Mouse (Mus musculus) T-helper 17 cell (primary cell): ENCODE results near the gene Gpr63.
"Not testable (repeated sequence)": the region's sequence is repeated elsewhere in the genome, so short reads cannot be mapped to it uniquely, and the experiment has no call there.

Experiments used
- in situ Hi-C, 2 experiments: fragments of 300-600 bp; cut with MboI, MseI; formaldehyde crosslinking; loops; 1 replicate in 1 of 2; 2 replicates in 1 of 2; pipeline ENCODE4 v1.15.1; 2025; ENCODE audit warnings: high pct_unique_total_duplicates in 2 of 2

Gpr63 gene

DNA sequence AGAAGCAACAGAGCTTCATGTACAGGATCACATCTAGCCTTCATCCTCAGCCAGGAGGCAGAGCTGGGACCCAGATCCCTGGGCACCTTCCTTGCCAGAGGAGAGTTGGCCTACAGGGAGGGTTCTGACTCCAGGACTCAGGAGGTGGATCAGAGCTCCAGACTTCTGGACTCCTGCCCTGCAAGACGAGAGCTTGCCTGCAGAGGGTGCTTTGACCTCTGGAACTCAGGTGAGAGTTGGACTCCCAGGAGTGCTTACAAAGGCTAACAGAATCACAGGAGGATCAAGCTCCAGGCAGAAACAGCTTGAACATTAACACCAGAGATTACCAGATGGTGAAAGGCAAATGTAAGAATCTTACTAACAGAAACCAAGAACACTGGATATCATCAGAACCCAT, 89.3 kb downstream of the Gpr63 start:
- in situ Hi-C loops, result not testable (repeated sequence)
